Mouse (Mus musculus) erythroblast, embryonic 14.5 days (primary cell): Measurements from ENCODE around the gene Cyp1a2.

Experiments
- GATA1 ChIP-seq: IDR thresholded peaks from 2 replicates; pipeline ENCODE4 v1.6.1; 2012; ENCODE audit warnings: low read length, inconsistent platforms, mixed read lengths
- TAL1 ChIP-seq: IDR thresholded peaks from 3 replicates; pipeline ENCODE4 v1.6.1; 2012; ENCODE audit warnings: low read length, inconsistent platforms, mixed read lengths

GRCm38 (mm10) chr9:57706496-57706895, 23.0 kb upstream of the Cyp1a2 start:
- TF ChIP-seq GATA1 (no peak), TAL1 (no peak)
